Mouse (Mus musculus) c-Kit-positive CD71-positive TER-119-positive erythroid progenitor cells, embryonic 14.5 days (primary cell): ENCODE measurements around the gene Oxa1l.
A peak's percentile ranks its signal among the peaks of the same experiment; 100 is the strongest.

Experiments
- DNase-seq: peaks from one replicate; pipeline ENCODE4 v3.0.0-alpha.2; 2013; ENCODE audit warnings: low spot score

Gene Oxa1l

DNA sequence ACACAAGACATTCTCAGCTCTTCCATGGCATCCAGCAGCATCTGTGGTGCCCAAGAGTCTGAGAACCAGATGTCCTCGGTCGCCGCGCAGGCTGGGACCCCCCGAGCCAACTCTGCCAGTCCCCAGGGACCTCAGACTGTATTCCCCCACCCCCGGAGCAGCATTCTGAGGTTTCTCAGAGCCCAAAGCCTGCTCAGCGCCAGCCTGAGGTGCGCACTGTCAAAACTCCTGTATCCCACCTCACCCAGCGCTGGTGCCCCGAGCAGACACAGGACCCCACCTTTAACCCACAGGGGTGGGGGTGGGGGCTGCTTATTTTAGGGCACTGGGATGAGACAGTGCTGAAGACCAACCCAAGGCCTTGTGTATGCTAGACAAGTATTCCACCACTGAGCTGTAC, 10.8 kb downstream of the Oxa1l start:
- DNase-seq = no peak

DNA sequence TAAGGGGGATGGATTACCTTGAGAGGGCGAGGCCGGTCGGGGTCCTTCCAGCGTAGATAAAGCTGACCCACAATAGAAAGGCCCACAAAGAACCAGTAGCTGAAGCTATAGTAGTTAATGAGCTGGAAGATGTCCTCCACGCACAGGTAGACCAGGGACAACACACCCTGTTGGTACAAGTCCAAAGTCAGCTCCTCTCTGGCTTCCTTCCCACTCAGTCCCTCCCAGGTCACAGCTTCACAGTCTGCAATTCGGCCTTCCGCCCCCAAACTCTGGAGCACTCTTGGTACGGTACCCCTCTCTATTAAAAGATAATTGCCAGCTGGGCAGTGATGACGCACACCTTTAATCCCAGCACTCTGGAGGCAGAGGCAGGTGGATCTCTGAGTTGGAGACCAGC, 12.3 kb downstream of the Oxa1l start:
- DNase-seq = no peak

DNA sequence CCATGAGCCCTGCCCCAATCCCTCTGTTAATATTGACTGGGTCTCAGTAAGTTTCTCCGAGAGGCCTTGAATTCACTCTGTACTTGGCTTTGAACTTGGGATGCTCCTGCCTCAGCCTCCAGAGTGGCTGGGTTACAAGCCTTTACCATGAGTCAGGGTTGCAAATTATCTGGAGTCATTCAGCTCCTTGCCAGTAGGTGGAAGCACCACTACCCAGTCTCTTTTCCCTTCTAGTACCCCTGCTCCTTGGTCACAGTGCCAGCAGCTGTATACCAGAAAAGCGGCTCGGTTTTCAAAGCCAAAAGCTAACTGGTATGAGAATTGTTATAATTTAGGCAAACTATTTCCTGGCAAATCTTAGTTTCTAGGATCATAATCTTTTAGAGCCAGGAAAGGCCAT, 15.3 kb downstream of the Oxa1l start:
- DNase-seq = peak; percentile 30

DNA sequence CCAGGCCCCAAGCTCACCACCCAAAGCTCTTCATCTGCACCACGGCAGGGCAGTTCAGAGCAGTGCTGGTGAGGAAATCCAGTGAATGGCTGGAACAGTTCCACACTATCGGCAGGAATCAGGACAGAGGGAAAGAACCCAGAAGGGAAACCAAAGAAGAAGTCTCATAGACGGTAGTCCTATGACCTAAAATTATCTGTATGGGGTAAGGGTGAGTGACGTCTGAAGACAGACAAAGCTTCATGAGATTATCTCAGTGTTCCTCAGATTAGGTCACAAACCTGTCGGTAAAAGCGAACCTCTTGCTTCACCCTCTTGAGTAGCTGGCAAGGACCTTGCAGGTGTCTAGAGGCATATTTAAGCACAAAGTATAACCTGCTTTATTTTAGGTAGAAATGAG, 16.5 kb downstream of the Oxa1l start:
- no peak for DNase-seq

DNA sequence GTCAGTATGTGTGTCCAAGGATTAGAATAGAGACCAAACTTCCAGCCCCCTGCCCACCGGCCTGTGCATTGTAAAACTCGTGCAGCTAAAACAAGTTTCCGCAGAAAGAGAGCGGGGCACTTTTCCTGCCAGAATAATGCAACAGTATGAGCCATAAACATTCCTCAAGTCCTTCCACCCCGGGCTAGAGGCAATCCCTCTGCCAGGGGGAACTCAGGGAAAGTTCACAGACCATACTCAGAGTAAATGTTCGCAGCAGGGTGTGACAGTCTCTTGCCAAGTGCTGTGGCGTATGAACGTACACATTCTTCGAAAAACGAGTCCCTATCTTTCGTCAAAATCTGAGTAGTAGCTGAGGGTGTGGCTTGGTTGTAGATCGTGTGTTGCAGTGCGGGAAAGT, 18.9 kb downstream of the Oxa1l start:
- DNase-seq = no peak

DNA sequence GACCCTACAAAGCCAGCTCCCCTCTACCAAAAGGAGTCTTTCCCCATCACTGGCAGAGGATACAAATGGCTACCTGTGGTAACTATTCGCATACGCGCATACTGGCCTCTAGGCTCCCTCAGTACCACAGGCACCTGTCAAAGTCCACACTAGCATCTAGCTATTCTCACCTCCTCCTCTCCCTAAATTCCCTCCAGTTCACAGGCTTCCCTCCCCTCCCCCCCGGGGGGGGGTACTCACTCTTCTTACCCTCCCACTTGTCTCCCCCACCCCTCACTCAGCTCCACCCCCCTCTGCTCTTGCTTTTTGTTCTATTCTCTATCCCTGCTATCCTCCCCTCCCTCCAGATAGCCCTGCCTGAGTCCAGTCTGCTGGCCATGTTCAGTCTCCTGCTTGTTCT, 20.0 kb downstream of the Oxa1l start:
- DNase-seq = no peak

DNA sequence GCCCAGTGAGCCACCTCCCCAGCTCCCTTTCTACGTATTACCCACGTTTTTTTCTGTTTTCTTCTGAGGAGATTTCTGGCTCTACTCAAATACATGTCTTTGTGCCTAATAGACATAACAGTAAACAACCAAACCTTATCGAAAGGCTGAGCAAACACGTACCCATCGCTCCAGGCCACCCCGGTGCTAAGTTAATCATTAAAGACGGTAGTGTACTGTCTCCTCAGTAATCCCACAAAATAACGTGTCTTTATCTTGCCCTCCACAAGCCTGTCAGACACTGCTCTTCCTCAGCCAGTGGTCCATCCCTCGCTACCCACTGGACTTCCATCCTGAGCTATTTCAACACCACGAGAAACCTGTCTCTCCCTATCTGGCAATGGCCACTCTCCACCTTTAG, 21.2 kb downstream of the Oxa1l start:
- no peak for DNase-seq

DNA sequence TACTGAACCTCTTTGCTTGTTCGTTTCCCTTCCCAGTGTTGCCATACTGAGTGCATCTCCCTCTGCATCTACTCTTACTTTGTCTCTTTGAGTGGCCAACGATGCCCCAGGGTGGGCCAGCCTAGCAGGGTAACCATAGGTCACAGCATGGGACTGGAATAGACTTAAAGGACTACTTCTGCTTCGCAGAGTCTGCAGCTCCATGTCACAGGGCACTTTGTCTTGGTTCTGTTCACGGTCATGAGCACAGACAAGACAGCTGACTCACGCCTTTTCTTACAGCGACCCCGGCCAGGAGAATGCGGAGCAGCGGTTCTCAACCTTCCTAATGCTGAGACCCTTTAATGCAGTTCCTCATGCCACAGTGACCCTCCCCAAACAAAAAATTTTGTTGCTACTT, 22.0 kb downstream of the Oxa1l start:
- no peak for DNase-seq

DNA sequence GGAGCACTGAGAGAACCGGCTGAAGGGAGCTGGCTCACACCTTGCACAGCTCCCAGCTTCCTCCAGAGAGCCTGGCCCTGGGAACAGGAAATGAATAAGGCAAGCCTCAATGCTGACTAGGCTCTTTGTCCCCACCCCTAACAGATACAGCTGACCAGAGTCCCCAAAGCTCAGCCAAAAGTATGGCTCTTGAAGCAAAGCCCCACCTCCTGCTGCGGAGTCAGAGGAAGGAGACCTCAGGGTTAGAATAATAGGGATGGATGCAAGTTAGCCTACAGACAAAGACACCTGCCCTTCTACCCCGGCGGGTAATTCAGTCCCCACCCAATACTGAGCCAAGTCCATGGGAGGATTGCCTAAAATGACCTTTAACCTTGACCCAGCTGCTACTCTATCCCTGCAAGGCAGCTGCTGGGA, 22.7 kb downstream of the Oxa1l start:
- DNase-seq = no peak

DNA sequence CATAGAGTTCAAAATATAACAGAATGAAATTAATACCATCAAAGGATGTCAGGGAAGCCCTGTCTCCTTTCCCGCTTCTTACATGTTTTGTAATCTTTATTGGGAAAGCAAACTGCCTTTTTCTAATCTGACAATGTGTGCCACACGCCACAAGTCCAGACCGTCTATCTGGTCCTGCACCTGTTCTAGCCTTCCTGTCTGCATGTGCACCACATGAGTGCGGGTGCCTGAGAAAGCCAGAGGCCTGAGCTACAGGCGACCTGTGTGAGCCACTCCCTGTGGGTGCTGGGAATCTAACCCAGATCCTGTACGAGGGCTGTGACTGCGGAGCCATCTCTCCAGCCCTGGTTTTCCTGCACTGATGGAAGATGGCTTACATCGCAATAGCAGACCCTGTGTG, 23.8 kb downstream of the Oxa1l start:
- no peak for DNase-seq

DNA sequence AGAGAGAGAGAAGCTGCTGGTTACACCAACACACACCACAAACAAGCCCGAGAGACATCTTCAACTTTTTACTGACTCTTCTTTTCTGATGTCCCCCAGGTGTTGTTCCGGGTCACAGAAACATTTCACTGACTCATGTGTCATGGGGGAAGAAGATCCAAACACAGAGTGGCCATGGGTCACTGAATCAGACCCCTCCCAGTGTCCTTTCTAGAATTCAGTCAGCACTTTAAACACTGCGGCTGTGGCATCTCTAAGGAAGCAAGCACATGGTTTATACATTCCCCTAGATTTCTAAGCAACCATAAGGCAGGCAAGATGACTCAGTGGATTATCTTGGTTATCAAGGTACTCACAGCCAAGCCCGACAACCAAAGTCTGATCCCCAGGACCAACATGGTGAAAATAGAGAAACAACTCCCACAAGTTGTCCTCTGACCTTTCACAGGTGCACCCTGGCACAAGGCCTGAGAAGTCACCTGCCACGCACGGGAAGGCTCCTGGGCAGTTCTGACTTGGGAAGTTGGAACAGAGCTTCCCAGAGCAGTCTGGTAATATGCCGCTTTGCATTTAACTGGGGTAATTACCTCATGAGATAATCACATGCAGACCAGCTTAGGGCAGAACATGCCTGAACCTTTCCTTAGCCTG, 25.5 kb downstream of the Oxa1l start:
- no peak for DNase-seq

DNA sequence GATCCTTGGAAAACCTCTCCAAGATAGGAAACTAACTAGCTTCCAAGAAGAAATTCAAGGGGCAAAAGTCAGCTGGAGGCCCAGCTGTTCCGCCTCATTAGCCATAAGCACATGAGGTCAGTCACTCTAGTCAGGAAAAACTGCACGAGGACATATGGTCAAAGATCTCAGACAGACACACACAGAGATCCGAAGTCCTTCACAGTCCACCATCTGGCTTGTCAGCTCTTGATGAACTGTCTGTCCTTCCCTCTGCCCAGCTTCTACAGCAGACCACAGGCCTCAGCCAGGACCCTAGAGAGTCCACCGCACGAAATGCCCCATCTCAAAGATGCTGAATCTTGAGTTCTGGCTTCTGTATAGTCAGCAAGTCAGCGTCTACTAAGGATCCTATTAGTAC, 26.9 kb downstream of the Oxa1l start:
- DNase-seq = no peak

DNA sequence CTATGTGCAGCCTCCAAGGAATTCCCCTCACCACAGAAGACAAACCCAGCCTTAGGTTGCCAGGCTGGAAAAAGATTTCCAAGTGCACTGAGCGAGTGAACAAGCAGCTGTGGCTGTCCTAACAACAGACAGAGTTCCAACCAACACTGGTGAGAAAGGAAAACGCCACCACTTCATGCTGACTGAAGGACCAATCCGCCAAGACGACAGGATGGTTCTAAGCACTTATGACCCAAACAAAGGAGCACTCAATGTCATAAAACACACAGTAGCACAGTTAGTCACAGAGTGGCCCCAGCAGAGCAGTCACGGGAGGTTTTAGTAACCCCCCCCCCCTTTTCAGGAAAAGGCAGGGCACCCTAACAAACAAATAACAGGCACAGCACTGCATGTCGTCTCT, 30.2 kb downstream of the Oxa1l start:
- no peak for DNase-seq

DNA sequence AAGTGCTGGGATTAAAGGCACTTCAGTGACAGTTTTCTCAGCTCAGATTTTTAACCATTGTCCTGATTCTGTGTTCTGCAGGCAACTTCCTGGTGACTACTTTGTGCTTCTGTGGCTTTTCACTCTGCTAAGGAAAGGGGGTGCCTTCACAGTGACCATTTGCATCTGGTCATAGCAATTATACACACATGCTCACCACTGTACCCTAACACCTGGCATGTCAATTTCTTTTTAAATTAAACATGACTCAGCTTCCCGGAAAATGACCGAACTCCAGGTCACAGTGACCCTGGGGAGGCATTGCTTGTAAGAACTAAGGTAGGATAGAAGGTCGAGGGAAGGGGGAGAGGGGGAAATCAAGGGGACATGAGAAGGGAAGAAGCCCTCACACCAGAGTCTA, 33.2 kb downstream of the Oxa1l start:
- DNase-seq = no peak

DNA sequence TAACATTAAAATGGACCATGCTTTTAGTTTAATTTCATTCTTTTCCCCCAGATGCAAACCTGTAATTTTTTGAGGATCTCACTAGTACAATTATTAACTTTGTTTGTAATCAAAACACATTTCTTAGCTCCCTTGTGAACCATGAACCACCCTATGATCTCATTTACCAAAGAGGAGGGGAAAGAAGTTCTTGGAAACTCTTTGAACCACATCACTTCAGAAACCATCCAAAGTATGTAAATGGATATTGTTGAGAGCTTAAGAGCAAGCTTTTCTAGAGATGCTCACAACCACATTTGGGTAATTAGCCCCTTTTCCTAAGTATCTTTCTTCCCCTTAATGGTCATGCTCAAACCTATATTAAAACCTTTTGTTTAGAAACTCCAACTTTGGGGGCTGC, 33.7 kb downstream of the Oxa1l start:
- no peak for DNase-seq

DNA sequence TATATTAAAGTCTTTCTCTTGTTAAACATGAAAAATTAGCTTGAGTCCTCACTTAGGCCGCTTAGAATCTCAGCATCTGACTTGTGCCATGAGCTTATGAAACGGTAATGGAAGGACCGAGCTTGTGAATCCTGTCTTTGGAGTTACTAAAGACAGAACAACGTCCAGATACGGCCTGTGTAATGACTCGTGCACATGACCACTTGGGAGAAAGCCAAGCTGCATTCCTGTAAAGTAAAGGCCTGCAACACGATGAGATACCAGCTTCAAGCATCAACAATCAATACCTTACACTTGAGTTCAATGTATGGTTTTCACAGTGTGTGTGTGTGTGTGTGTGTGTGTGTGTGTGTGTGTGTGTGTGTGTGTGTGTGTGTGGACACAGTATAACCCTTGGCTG, 36.1 kb downstream of the Oxa1l start:
- DNase-seq = no peak

DNA sequence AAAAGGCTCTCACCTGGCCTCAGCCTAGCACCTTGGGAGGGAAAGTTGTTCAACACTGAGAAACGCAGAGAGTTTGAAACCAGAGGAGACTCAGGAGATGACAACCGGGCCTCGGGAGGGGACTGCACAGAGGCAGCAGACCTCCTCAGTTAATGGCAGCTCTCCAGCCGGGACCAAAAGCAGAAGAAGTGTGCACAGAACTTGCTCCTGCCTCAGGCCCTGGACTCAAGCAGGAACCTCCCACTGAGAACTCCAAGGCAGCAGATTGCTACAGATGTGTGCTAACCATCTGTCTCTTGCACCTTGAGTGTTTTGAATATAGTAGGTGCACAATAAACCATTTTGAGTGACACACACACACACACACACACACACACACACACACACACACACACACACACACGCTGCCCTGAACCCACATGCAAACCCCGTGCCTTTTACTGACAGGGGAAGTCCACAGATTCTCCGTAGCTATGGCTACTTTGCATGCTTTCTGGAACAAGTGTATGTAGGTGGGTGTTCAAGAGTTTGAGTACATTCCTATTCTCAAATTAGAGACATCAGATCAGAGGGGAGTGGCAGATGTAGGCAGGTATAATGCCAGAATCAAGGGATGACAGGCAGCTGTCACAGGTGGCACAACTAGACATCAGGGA, 37.4 kb downstream of the Oxa1l start:
- DNase-seq = no peak

DNA sequence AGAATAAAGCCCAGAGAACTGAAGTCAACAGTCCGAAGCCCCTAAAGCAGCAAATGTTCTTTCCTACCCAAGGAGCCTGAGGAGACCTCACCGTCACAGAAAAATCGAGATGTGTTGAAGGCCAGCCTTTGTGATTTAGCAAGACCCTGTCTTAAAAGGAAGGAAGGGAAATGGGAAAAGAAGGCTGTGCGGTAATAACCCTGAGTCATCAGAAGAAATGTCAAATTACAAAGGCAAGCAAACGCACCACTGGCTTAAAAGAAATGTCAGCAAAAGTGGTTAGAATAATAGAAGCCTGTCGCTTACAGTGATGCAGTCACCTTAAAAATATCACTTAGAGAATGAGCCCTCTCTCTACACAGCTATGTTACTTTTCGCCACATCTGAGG, 37.9 kb downstream of the Oxa1l start:
- DNase-seq = no peak

DNA sequence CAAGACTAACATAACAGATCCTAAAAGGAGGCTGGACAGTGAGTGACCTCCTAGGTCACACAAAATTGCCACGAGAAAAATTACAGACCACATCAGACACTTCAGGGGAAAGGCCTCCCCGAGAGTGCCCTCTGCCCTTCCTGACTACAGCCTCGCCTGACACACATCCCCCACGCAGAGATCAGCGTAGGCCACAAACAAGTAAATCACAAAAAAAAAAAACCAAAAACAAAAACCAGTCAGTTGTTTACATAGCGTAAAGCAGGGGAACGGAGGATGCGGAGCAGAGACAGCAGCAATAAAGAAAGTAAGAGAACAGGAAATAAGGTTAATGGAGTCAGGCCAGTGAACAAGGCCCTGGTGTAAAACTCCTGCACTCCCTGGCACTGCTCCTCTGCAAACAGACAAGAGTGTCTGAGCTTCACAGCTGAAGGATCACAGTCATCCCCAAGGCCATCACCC, 38.3 kb downstream of the Oxa1l start:
- DNase-seq = no peak

DNA sequence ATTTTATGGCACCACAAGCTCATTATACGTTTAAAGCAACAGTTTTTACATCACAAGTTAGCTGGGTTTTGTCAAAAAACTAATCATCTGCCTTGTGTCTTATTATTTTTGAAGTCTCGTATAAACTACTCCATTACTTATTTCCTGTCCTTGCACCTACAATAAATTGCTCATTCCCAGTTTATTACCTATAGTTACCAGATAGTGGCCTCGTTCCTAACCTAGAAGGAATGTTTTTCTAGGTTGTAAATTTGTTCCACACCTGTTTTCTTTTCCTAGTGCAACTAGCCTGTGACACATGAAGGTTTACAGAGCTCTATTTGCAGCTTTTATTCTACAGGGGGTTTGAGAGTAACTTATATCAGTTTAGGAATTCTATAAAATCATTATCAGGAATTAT, 41.1 kb downstream of the Oxa1l start:
- no peak for DNase-seq

DNA sequence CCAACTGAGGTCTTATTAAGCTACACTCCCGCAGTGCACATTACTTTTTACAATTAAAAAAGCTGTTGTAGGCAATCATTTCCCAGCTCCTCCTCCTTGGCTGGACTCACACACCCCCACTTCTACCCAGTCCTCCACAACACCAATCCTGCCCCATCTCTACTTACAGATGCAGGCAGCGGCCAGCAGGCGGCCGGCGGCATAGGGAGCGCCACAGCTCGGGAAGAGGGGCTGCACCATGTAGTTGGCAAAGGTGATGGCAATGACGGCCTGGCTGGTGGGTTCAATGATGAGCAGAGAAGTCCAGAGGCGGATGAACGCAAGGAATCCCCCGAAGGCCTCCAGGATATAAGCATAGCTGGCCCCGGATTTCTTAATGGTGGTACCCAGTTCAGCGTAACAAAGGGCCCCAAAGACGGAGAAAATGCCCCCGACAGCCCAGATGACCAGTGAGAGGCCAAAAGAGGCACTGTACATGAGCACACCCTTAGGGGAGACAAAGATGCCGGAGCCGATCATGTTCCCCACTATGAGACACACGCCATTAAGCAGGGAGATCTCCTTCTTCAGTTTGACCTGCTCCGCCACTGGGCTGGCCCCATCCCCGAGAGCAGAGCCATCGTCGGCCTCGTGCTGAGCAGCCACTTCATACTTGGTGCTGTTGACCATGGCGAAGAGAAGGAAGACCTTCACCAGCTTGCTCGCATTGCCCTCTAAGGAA, 47.9 kb downstream of the Oxa1l start:
- DNase-seq = no peak

DNA sequence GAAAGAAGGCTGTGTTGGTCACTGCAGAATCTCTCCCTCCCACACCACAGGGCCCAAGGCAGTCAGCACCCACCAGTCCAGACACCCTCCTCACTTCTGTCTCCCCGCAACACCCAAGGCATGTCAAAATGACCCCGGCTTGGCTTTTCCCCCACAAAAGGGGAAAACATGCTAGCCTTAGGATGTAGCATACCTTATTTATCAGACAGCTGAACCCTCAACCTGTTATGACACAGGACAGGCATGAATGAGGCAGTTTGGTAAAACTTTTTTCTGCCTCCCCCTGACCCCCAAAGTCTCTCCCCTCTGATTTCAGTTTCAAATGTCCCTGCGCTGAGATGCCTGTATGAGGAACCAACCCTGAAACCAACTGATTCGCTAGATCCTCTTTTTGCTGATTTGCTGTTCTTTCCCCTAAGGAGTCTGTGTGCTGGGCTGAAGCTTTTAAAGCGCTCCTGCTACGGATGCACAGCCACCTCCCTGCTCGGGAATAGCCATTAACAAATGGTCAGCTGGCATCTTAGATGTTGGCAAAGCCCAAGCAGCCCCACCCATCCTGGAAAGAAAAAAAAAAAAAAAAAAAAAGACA, 48.5 kb downstream of the Oxa1l start:
- DNase-seq = no peak
